Mouse (Mus musculus): ENCODE results near the gene Hsd17b6. TPM values are rescaled to one million over a fixed set of nuclear protein-coding genes. Genes with fewer than 3 reads are reported as not detected.

The Hsd17b6 gene
- total and polyA plus RNA-seq, 2 experiments from 2014 or later, result not detected

- H3K27me3 ChIP-seq (ENCODE audit: control insufficient read depth, insufficient read depth, low read length), result no peaks in the 10 kb centered on the region
- H3K4me1 ChIP-seq (ENCODE audit: control insufficient read depth, insufficient read depth), result peaks cover 27% of the 10 kb centered on the region
- H3K9ac ChIP-seq (replicated peaks; ENCODE audit: low read depth, low read length), result 0 out of 2 replicates have a peak overlapping the region, but pooled peaks have one; percentile 19
- WGBS, result 37% methylated on average over 5 of the region's 5 CpGs
- H3K27ac ChIP-seq (ENCODE audit: low read depth), result 0 out of 2 replicates have a peak overlapping the region, but pooled peaks have one; percentile 11
- DNase-seq (ENCODE audit: low spot score) (no peak), ATAC-seq (ENCODE audit: insufficient read depth, low read depth) (no peak)
- H3K4me2 ChIP-seq (ENCODE audit: low read depth, low read length), result no peak overlapping the region; the same call in 1 of the 2 replicates
- peaks cover 42% of the 10 kb centered on the region for H3K36me3 ChIP-seq (replicated peaks; ENCODE audit: control insufficient read depth, insufficient read depth, low read length)
- TF ChIP-seq EP300 (IDR thresholded peaks at IDR 0.05; ENCODE audit: low read depth), result no peak
- TF ChIP-seq CTCF (IDR thresholded peaks at IDR 0.05; ENCODE audit: low read depth), result no peak
- H3K4me3 ChIP-seq (ENCODE audit: low read depth, low read length), result no peak overlapping the region
- H3K9me3 ChIP-seq (replicated peaks; ENCODE audit: control insufficient read depth, low read length), result no peaks in the 10 kb centered on the region
These were observed 31.8 kb upstream of the Hsd17b6 start for GRCm38 (mm10) chr10:128039167-128039566.

DNA sequence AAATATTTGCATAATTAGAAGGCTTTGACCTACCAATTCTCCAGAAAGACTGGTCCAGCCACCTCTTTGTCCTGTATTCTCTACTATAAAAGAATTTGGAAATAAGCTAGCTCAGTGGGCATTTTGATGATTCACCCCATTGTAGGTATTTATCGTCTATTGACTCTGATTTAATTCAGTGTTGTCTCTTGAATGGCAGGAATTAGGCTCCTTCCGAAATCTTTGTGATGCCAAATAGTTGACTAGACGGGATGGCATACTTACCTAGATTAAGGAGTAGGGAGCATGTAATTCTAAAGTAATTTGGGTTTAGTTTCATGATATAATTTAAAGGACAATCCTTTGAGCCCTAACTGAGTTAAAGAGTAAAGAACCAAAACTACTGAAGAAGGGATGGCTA, 30.5 kb upstream of the Hsd17b6 start:
- peak overlapping the region; percentile 74 for H3K4me2 ChIP-seq (ENCODE audit: low read depth, low read length)
- peaks cover 36% of the 10 kb centered on the region for H3K36me3 ChIP-seq (replicated peaks; ENCODE audit: control insufficient read depth, insufficient read depth, low read length)
- no peaks in the 10 kb centered on the region for H3K9me3 ChIP-seq (replicated peaks; ENCODE audit: control insufficient read depth, low read length)
- H3K27ac ChIP-seq (ENCODE audit: low read depth), result no peak overlapping the region
- no peak for TF ChIP-seq CTCF (IDR thresholded peaks at IDR 0.05; ENCODE audit: low read depth)
- TF ChIP-seq EP300 (IDR thresholded peaks at IDR 0.05; ENCODE audit: low read depth), result no peak
- WGBS, result 49% methylated on average over 3 of the region's 3 CpGs
- H3K4me1 ChIP-seq (ENCODE audit: control insufficient read depth, insufficient read depth), result peaks cover 18% of the 10 kb centered on the region
- no peaks in the 10 kb centered on the region for H3K27me3 ChIP-seq (ENCODE audit: control insufficient read depth, insufficient read depth, low read length)
- ATAC-seq (ENCODE audit: insufficient read depth, low read depth), result no peak
- H3K9ac ChIP-seq (replicated peaks; ENCODE audit: low read depth, low read length), result no peak overlapping the region; the same call in 1 of the 2 replicates
- no peak for DNase-seq (ENCODE audit: low spot score)
- peak overlapping the region; percentile 13; the same call in 1 of the 2 replicates for H3K4me3 ChIP-seq (ENCODE audit: low read depth, low read length)

- 2% methylated on average over 10 of the region's 10 CpGs for WGBS
- TF ChIP-seq CTCF (IDR thresholded peaks at IDR 0.05; ENCODE audit: low read depth) (no peak), EP300 (IDR thresholded peaks at IDR 0.05; ENCODE audit: low read depth) (peak; percentile 67)
- no peaks in the 10 kb centered on the region for H3K9me3 ChIP-seq (replicated peaks; ENCODE audit: control insufficient read depth, low read length)
- peak; percentile 90 for DNase-seq (ENCODE audit: low spot score)
- H3K9ac ChIP-seq (replicated peaks; ENCODE audit: low read depth, low read length), result peak overlapping the region; percentile 98
- H3K36me3 ChIP-seq (replicated peaks; ENCODE audit: control insufficient read depth, insufficient read depth, low read length), result peaks cover 33% of the 10 kb centered on the region
- ATAC-seq (ENCODE audit: insufficient read depth, low read depth), result peak; percentile 62
- H3K27me3 ChIP-seq (ENCODE audit: control insufficient read depth, insufficient read depth, low read length), result no peaks in the 10 kb centered on the region
- H3K4me2 ChIP-seq (ENCODE audit: low read depth, low read length), result peak overlapping the region; percentile 74
- peak overlapping the region; percentile 91 for H3K4me3 ChIP-seq (ENCODE audit: low read depth, low read length)
- peaks cover 18% of the 10 kb centered on the region for H3K4me1 ChIP-seq (ENCODE audit: control insufficient read depth, insufficient read depth)
- peak overlapping the region; percentile 98 for H3K27ac ChIP-seq (ENCODE audit: low read depth)
These were observed 29.5 kb upstream of the Hsd17b6 start for GRCm38 (mm10) chr10:128036746-128037425.

DNA sequence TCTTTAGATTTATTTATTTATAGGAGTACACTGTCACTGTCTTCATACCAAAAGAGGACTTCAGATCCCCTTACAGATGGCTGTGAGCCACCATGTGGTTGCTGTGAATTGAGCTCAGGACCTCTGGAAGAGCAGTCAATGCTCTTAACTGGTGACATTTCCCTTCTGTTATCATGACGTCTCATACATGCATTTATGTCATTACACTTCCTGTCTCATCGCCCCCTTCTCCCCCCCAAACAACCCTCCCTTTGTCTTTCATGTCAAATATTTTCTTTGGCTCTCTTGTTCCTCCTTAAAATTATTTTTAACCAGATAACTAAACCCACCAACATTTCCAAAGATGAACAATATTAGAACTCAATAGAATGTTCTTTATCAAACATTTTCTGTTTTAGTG, 23.4 kb upstream of the Hsd17b6 start:
- Histone ChIP-seq H3K9me3 (replicated peaks; ENCODE audit: control insufficient read depth, low read length) (no peaks in the 10 kb centered on the region), H3K36me3 (replicated peaks; ENCODE audit: control insufficient read depth, insufficient read depth, low read length) (peaks cover 35% of the 10 kb centered on the region), H3K27me3 (ENCODE audit: control insufficient read depth, insufficient read depth, low read length) (no peaks in the 10 kb centered on the region), H3K27ac (ENCODE audit: low read depth) (no peak overlapping the region; the same call in 1 of the 2 replicates), H3K9ac (replicated peaks; ENCODE audit: low read depth, low read length) (no peak overlapping the region), H3K4me3 (ENCODE audit: low read depth, low read length) (no peak overlapping the region), H3K4me2 (ENCODE audit: low read depth, low read length) (no peak overlapping the region), H3K4me1 (ENCODE audit: control insufficient read depth, insufficient read depth) (no peaks in the 10 kb centered on the region)
- DNase-seq (ENCODE audit: low spot score) (no peak), ATAC-seq (ENCODE audit: insufficient read depth, low read depth) (no peak)
- no peak for TF ChIP-seq CTCF (IDR thresholded peaks at IDR 0.05; ENCODE audit: low read depth)
- no peak for TF ChIP-seq EP300 (IDR thresholded peaks at IDR 0.05; ENCODE audit: low read depth)
- WGBS, result 50% methylated on average over 2 of the region's 2 CpGs

- 84% methylated on average over 7 of the region's 7 CpGs for WGBS
- Histone ChIP-seq H3K27me3 (ENCODE audit: control insufficient read depth, insufficient read depth, low read length) (no peaks in the 10 kb centered on the region), H3K4me2 (ENCODE audit: low read depth, low read length) (no peak overlapping the region), H3K9me3 (replicated peaks; ENCODE audit: control insufficient read depth, low read length) (no peaks in the 10 kb centered on the region), H3K4me3 (ENCODE audit: low read depth, low read length) (no peak overlapping the region), H3K36me3 (replicated peaks; ENCODE audit: control insufficient read depth, insufficient read depth, low read length) (peaks cover 35% of the 10 kb centered on the region), H3K9ac (replicated peaks; ENCODE audit: low read depth, low read length) (no peak overlapping the region), H3K4me1 (ENCODE audit: control insufficient read depth, insufficient read depth) (no peaks in the 10 kb centered on the region), H3K27ac (ENCODE audit: low read depth) (no peak overlapping the region)
- TF ChIP-seq CTCF (IDR thresholded peaks at IDR 0.05; ENCODE audit: low read depth) (no peak), EP300 (IDR thresholded peaks at IDR 0.05; ENCODE audit: low read depth) (no peak)
- ATAC-seq (ENCODE audit: insufficient read depth, low read depth) (no peak), DNase-seq (ENCODE audit: low spot score) (no peak)
These were observed 22.5 kb upstream of the Hsd17b6 start for GRCm38 (mm10) chr10:128029931-128030330.

All from heart, postnatal 0 days (tissue).